Mouse (Mus musculus) retina, adult 2 months (tissue): Measurements from ENCODE around the gene Scgb1b18.
"Not testable (repeated sequence)": the region's sequence is repeated elsewhere in the genome, so short reads cannot be mapped to it uniquely, and the experiment has no call there.

Experiments
- DNase-seq: peaks from one replicate; pipeline ENCODE4 v3.0.0-alpha.2; 2012; ENCODE audit warnings: low read depth, low spot score

Scgb1b18 gene

DNA sequence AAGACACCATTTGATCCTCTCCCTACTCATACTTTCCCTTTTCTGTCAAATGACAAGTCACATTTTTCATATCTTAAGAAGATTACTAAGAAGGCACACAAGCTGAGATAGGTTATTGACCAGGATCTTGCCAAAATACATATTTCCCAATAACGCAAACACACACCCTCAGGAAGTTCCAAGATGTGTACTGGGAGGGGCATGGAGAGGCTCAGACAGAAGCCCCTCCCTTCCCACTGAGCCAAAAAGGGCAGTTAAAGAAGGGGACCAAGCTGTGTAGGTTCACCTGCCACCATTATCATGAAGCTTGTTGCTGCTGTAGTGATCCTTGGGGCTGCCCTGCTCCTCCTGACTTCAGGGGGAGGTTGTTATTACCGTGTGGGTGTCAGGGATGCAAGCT, at the start of gene Scgb1b18:
Gene Scgb1b18 (plus strand): TSS at position 301 of the 400 bp plus-strand sequence.
- DNase-seq = not testable (repeated sequence)

DNA sequence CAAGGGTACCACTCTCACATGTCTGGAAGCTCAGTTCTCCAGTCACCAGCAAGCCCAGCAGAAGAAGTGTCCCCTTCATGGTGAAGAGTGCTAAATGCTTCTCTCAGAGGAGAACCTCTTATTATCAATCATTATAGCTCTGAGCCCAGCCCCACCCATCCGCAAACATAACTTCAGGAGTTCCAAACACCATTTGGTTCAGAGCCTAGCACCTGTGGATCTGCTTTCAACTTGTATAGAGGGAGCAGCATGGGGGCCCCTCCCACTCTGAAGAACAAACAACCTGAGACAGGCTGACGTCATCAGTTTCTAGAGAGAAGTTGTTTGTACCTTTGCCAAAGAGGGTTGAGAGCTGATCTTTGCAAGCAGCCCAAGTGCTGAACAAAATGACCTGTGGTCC, 11.6 kb upstream of the Scgb1b18 start, which contains the start of gene Scgb2b18:
Gene Scgb2b18 (minus strand): TSS at position 101 of the 400 bp plus-strand sequence.
- not testable (repeated sequence) for DNase-seq
